Mouse (Mus musculus) CD4-positive, CD25-positive, alpha-beta regulatory T cell, adult 9 weeks (primary cell): ENCODE measurements around the gene Nudt15. TPM values are rescaled to one million over a fixed set of nuclear protein-coding genes. Genes with fewer than 3 reads are reported as not detected.

Experiments
- polyA plus RNA-seq: library from polyadenylated mRNA; unstranded; fragments of 100-300 nt; shearing (Covaris generic); gene quantifications from one replicate; pipeline ENCODE4 v1.2.1, GENCODE M21; 2017

Gene Nudt15
- polyA plus RNA-seq = 7.8 TPM

GRCm38 (mm10) chr14:73548051-73548450 is at the start of gene Nudt15:
Gene Nudt15 (minus strand): TSS chr14:73548242.

GRCm38 (mm10) chr14:73524766-73525448 is 23.1 kb downstream of the Nudt15 start, which contains the start of gene Sucla2:
Gene Sucla2 (plus strand): TSS chr14:73525319.

GRCm38 (mm10) chr14:73509765-73510423 is 38.1 kb downstream of the Nudt15 start, which contains the start of gene Med4:
Gene Med4 (plus strand): TSS chr14:73510025.

Other genes starting within 250 kb of the Nudt15 start
- gene Rb1, start 222.4 kb downstream of the Nudt15 start, polyA plus RNA-seq = 46.1 TPM
- gene Itm2b, start 163.0 kb downstream of the Nudt15 start, polyA plus RNA-seq = 1,032 TPM
- 90.3 TPM for gene Med4, start 38.2 kb downstream of the Nudt15 start, polyA plus RNA-seq
- 74.5 TPM for gene Sucla2, start 22.9 kb downstream of the Nudt15 start, polyA plus RNA-seq
- gene Gm21750, start 113.0 kb upstream of the Nudt15 start, polyA plus RNA-seq = not detected